Mouse (Mus musculus) cerebellum, postnatal 25 days (tissue): ENCODE measurements at regions not wholly inside any gene's neighbourhood (a gene's known extent, or its start where the extent isn't known, plus 50 kb on each side); places are given as distances from the start of the nearest gene placed in this dataset.

Source experiments
- DNase-seq, 2 experiments: peaks; one replicate each; pipeline ENCODE4 v3.0.0; 2021; ENCODE audit warnings: mixed read lengths in 2 of 2

DNA sequence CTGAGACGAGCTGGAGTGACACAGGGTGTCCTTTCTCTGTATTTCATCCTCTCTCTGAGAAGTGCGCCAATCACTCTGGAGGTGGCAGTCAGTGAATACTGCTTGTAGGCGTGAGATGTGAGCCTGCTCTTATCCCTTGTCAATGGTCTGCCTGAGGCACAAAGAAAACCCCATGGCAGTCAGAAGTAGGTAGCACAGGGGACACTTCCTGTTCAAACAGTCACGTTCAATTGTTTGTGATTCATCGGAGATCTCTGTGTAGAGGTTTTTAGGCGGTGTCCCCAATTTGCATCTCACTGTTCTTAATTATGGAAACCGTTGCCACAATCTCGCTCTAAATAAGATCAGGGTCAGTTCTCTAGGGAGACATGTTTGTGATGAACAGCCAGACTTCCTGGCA, 447.7 kb downstream of the Glrx3 start:
- DNase-seq = no peak

DNA sequence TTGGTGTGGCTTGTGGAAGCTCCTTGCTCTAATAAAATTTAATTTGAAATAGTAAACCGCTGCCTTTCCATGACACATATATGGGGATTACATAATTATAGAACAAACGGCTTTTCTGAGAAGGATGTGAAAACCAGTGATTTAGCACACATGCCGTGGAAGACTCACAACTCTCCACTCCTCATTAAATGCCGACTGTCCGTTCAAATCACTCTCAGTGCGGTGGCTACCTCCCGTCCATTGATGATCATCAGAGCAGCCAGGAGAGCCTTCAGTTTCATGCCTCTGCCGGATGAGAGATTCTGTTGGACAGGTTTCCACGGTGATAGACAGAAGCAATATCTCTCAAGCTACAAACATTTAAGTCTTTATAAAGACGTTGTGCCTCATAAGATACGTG, 451.3 kb downstream of the Glrx3 start:
- DNase-seq = no peak

DNA sequence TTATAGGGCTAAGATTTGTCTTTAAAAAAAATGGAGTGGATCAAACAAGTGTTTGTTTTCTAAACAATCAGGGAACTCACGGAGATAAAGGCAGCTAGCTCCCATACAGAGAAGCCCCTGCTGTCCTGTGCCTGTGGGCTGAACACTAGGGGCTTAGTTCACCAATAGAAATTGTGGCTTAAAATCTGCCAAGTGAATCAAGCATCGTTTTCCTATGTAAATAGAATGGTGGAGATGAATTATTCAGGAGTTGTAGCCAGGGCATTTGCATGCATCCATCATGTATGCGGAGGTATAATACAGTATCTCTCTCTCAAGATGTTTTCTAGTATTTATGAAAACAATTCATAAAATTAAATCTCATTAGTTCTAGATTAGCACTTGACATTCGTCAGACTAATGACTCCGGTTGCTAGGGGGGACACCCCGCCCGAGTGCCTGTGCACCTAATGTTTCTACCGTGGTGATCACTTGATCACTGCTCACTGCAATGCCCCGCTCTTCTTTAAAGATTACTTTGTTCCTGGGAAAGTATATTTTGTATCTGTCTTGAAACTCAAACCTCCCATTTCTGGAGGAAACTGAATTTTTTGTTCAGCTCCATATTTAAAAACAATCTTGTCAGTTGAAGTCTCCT, 469.1 kb downstream of the Glrx3 start:
- DNase-seq = no peak

DNA sequence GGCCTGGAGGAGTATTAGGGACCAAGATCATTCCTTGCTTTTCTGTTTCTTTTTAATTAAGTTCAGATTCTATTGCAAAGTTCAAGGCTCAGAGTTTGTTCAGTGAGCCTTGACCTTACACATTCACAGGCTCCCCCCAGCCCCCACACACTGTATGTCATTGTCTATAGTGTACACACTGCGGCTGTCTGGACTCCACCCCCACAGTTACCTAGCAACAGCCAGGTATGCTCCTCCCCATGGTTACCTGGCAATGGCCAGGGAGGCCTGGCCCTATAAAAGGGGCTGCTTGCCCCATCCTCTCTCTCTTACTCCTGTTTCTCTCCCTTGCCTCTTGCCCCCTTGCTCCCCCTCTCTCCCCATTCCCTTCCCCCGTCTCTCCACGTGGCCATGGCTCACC, 472.0 kb downstream of the Glrx3 start:
- no peak for DNase-seq

DNA sequence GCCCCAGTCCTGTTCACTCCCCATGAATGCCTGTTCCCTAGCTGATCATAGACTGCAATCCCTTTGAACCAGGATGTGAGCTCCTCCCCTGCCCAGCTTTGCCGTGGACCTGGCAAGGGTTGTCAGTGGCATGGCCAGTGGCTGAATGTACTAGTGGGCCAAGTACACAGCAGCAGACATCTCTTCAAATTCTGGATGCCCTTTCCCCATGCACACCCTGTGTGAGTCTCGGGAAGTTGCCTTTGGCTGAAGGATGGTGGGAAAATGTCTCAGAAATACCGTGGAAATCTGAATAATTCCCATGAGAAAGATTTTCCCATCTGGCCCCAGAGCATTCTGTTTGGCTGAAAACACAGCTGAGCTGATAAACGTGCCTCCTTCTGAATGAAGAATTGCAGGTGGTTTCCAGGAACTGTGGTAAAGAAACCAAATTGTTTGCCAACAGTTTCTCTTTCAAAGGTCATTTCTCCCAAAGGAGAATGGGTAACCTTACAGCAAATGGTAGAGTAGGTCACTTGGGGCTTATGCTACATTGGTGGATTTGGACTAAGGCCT, 476.2 kb downstream of the Glrx3 start:
- DNase-seq = no peak

DNA sequence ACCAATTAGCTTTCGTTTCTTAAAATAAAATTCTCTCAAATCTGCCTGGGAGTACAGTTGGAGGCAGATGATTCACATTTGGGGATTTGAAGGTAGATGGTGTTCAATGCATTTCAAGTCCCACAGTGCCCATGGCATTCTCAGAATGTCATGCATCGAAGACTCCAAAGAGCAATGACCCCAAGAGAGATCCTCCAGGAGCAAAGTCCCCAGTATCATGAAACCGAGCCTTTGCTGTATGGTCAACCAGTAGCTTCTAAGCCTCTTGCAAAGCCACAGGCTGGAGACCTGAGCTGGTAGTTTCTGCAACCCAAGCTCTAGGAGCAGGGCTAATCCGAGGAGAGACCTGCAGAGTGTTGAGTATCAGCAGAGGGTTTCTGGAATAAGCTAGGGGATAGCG, 477.1 kb downstream of the Glrx3 start:
- DNase-seq = no peak

DNA sequence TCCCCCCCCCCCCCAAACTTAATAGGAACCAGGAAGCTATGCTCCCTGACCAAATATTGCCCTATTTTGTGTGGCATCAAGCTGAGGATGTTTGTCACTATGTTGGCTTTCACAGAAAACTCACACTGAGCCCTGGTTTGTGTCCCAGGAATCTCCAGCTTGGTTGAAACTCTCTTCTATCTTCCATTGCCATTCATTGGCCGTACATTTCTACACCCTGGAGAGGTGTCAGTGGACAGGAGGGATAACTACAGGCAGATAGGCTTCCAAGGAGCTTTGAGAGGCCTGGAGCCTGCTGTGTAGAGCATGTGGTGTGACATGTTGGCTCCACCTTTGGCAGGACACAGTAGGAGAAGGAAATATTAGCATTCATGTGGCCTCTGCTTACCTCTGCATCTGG, 478.9 kb downstream of the Glrx3 start:
- DNase-seq = peak; percentile 47 to 53

DNA sequence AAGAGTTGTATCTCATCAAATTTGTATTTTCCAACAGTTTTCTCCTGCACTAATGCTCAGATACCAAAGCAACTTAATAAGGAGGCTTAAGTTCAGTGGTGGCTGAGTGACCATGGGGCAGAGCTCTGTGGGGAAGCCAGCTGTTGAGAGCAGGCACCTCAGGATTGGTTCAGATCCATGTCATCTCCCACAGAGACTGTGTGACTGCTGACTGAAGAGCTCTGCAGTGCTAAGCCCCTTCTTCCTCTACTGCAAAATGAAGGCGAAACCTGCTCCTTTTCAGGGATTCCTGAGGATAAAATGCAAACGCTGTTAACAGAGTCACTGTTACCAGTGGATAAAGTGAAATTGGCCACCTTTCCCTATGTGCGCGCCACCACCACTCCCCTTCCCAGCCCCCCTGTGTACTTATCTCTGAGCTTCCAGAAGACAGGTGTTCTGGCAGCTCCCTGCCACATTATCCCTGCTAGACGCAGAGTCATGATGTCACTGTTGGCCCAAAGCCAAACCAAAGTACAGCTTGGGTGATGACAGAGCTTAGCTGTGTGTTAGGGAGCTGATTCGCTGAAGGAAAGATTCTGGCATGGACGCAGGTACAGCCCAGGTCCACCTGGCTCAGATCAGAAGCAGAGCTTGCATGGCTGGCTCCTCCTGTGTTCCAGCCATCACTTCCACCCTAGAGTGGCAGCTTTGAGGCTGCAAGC, 472.9 kb downstream of the Tcerg1l start:
- DNase-seq = peak; percentile 62 to 76

DNA sequence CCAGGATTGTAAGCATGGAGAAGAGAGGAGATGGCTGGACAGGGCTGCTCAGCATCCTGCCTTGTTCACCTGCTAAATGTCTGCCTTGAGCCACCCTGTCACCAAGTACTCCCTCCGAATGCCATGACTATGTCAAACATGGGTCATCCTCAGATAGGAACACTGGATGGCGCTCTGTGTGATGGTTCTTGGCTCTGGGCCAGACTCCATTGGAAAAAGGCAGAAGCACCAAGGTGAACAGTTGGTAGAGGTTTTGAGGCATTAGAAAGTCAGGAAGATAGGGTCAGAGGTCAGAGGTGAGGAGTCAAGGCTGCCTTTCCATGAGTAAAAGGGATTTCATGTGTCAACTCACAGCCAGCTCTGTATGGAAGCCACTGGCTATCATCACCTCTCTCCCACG, 471.9 kb downstream of the Tcerg1l start:
- peak in 1 of 2 experiments; percentile 23 for DNase-seq

DNA sequence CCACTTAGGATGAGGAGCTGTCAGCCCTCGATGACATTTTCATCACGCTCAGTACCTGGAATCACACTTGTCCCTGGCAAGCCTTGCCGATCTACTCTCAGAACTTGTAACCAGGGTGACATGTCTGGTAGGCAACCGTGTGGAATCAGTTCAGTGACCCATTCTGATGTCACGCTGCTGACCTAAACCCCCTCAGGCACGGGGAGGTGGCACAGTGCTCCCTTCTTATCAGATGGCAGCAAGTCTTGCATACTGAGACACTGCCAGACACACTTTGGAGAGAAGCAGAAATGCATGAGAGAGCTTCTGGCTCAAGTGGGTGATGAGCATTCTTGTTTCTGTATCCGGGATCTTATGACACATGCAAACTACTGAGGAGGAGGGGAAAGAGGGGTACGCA, 470.2 kb downstream of the Tcerg1l start:
- DNase-seq = no peak

DNA sequence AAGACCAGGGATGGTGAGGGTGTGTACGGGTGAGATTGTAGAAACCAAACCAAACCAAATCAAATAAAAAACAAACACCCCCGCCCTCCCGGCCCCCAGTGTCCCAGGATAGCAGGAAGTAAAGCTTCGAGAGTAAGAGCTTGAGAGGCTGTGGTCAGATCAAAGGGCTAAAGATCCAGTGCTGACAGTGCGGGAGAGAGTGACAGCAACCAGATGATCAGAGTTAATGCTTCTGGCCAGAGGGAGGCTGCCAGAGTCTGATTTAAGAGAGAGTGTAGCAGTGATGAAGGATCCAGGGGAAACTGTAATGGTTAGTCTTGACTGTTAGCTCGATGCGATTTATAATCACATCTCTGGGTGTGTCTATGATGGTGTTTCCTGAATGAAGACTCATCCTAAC, 467.3 kb downstream of the Tcerg1l start:
- no peak for DNase-seq

DNA sequence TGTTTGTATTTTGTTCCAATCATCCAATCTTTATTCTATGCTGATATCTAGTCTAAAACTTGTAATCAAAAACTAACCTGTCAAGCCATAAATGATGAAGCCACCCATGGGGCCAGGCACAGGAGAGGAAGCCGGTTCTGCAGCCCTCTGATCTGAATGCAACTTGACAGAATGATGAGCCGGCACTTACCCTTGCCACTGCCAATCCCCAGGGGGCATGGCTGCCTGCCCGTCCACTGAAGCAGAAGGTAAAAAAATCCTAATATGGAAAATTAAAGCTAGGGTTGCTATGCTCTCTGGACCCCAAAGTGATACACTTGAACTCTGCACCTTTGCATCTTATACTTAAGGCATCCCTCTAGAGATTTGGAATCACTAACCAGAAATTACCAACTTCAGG, 461.6 kb downstream of the Tcerg1l start:
- DNase-seq = peak; percentile 55 to 71

DNA sequence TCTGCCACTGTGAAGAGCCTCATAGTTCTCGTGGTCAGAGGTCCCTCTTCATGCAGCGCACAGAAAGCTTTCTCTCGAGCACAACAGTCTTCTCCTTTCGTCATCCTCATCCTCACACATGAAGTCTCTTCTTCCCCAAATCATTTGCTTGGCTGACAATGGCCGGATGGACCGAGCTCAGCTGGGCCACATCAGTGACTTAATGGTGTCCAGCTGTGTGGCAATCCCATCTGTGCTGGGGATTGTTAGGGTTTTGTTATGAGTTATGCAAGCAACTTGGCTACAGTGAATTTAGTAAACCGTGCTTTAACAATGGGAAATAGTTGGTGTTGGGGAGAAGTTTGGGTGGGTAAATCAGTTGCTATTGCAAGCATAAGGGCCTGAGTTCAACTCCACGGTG, 458.4 kb downstream of the Tcerg1l start:
- no peak for DNase-seq

DNA sequence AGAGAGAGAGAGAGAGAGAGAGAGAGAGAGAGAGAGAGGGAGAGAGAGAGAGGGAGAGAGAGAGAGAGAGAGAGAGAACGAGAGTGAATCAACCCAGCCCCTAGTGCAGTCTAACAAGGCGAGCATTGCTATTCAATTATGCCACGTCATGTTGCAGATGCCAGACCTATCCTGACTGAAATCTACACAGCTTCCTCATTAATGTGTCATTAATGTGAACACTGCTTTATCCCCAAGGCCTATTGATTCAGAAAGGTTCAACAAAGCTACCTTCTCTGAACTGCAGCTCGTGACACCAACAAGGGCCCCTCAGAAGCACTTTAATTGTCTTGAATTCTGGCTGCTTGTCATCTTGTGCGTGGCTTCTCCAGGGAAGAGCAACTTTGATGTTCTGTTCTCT, 457.4 kb downstream of the Tcerg1l start:
- DNase-seq = no peak

DNA sequence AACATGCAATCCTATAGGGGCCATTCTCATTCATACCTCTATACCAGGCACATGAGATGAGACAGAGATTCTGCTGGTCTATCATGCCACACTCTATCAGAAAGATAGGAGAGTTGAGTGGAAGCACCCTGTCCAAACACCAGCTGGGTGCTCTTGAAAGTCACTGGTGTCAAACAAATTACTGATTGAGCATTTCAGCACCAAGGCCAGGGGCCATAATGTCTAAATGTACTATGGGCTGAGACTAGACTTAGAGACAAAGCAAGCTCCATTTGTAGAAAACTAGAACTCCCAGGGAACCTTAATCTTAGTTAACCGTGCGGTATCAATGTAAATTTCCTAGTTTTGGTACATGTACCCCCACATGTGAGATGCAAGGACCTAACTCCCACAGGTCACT, 452.5 kb downstream of the Tcerg1l start:
- DNase-seq = no peak

DNA sequence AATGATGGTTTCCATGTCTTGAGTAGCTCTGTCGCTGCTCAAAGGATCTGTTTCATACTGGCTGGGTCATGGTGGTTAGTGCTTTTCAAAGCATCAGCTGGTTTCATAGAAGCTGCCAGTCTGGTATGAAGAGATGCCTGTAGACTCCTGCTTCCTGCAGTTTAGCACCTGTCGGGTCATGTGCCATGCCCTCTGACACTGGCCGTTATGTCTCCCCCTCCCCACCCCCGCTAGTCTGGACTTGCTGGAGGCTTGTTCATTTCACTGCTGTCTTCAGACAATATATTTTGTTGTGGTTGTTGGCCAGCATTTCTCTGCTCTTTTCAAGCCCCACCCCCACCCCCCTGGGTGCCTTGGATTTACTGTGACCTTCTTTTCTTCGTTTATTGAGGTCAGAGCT, 450.1 kb downstream of the Tcerg1l start:
- peak in 1 of 2 experiments; percentile 5 for DNase-seq

DNA sequence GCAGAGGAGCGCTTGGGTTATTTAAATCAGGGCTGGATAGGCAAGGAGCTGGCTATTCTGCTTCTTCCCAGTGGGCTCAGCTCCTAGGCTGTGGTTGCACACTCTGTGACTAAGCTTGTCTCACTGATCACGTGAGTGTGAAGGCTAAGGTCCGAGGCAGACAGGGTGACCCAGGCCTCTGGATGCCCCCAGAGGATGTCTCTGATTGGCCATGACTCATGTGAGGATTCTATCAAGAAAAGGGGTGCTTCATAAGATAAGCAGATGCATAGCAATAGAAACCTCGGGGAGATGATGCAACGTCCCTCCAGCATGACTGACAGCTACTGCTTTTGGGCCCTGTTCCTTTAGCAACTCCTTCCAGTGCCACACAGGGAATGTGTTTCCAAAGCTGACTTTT, 440.2 kb downstream of the Tcerg1l start:
- no peak for DNase-seq

DNA sequence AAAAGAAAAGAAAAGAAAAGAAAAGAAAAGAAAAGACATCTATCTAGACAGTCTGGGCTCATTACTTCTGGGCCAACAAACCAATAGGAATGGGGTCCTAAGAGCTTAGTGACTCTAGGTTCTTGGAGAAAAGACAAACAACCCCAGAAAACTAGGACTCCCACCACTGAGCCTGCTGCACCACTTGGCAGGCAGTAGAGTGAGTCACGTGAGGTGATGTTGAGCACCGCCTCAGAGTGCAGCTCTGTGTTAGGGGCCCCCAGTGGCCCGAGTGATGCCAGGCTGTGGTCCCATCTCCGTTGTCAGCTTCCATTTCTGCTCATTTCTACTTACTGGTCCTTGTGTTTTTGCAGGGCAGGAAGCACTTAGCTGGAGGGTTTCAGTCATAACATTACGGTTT, 439.7 kb downstream of the Tcerg1l start:
- DNase-seq = no peak

DNA sequence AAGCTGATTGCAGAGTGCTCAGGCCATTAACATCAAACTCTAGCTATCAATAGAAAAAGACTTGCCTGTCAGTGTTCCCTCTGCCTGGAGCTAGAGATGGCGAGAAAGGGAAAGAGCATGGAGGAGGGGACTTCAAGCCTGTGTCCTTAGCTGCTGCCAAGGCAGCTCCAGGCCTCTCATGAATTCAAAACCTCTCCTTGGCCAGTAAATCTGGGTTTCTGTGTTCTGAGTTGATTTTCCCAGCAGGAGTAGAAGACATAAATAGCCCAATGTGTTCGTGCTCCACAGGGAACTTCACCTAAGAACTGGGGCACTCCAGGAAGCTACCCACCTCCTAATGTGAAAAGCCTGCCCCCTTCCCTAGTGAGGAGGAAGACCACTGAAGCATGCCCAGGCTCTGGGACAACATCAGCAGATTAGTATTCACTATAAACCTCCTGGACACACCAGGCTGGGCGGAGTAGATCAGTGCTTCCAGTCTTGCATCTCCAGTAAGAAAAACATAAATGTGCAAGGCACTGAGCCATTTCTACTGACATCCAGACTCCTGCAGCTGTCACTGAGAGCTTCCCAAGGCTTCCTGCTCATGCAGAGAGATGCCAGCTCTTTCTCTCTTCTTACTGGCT, 433.9 kb downstream of the Tcerg1l start:
- peak; percentile 36 to 58 for DNase-seq

DNA sequence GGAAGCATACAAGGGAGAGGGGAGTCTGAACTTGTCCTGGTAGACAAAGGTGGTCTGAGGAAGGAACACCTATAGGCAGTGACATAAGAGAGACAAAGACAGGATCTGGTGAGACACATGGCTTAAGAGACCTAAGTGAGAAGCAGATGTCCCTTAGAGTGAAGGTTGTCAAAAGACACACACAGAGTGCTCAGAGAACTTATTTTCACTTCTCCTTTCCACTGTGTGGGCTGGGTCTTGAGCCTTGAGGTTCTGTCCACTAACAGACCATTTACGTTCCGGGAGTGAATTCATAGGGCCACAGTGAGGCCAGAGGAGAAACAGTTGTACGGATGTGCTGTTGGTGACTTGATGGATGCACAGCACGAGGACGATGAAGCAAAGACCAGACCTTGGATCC, 422.8 kb downstream of the Tcerg1l start:
- DNase-seq = no peak

DNA sequence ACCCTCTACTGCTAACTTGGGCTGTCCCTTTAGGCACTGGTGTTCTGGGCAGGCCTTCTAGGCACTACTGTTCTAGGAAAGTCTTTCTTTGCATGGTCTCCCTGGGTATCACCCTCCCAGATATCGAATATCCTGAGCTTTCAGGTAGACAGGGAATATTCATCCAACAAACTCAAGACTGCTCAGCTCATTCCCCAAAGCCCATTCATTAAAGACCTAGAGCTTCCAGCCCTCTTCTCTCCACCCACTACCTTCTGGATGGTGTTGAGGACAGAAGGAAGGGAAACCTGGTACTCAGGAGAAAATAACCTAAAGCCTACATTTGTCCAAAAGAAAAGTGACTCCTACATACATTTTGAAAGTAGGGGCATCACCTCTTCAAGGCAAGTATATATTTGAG, 420.0 kb downstream of the Tcerg1l start:
- DNase-seq = no peak

DNA sequence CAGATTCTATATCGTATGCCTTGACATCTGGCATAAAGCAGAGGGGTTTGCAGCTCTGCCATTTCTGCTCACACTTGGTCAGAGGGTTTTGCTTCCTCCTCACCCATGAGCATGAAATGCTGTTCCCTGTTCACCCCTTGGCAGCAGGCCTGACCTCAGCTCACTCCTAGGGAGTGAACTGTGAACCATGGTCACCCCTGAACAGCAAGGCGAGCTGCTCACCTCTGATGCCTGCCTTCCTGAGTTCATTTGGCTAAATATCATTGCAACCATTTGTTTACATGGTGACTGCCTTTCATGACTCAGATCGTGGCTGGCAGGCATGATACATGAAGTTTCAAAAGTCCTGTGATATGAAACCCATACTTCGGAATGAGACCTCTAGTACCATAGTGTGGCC, 418.2 kb downstream of the Tcerg1l start:
- DNase-seq = no peak

DNA sequence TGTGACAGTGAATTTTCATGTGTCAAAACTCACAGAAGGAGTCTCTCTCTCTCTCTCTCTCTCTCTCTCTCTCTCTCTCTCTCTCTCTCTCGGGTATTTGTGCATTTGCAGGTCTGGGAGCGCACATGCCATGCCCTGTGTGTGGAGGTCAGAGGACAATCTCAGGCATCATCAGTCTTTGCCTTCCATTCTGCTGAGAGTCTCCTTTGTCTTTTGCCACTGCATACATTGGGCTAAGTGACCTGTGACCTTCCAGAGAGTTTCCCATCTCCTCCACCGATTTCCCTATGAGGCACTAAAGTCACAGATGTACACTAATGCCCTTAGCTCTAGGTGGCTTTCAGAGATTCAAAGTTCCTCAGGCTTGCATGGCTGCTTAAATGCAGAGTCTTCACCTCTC, 391.7 kb downstream of the Tcerg1l start:
- no peak for DNase-seq

DNA sequence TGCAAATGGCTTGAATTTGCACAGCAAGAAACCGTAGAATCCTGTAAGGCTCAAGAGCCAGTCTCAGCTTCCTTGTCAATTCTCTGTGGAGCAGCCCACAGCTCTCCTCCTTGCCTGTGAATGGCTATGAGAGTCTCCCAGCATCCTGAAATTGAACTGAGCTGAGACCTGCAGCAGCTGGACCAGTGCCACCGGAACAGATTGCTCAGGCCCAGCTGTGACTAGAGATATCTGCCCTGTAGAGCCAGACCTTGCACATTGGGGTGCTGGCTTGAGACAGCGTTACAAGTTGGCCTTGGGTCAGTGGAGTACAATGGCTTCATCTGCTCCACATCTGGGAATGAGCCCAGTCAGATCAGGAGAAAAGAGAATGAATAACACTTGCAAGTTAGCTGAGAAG, 390.6 kb downstream of the Tcerg1l start:
- peak; percentile 47 to 56 for DNase-seq
